Mouse (Mus musculus) bone marrow macrophage, adult 2 months (primary cell): ENCODE results near the gene Mnat1. TPM values are rescaled to one million over a fixed set of nuclear protein-coding genes. Genes with fewer than 3 reads are reported as not detected.
"Not testable (repeated sequence)": the region's sequence is repeated elsewhere in the genome, so short reads cannot be mapped to it uniquely, and the experiment has no call there.

ENCODE experiments used
- H3K27ac ChIP-seq: 2 replicates; pipeline ENCODE4 v1.5.1; 2012; ENCODE audit warnings: low read depth, low read length; ENCODE audit not compliant: insufficient read depth
- H3K4me1 ChIP-seq: 2 replicates; pipeline ENCODE4 v1.6.1; 2012; ENCODE audit warnings: low read length; ENCODE audit not compliant: control insufficient read depth, insufficient read depth
- H3K4me3 ChIP-seq: 2 replicates; pipeline ENCODE4 v1.5.1; 2012; ENCODE audit warnings: mild to moderate bottlenecking, low read length, moderate library complexity; ENCODE audit not compliant: insufficient read depth
- CTCF ChIP-seq: IDR thresholded peaks from 2 replicates; pipeline ENCODE4 v1.5.1; 2012; ENCODE audit warnings: low read depth, mild to moderate bottlenecking, low read length, moderate library complexity
- POLR2A ChIP-seq: IDR thresholded peaks from 2 replicates; pipeline ENCODE4 v1.6.1; 2012; ENCODE audit warnings: mild to moderate bottlenecking, low read depth, low read length, borderline replicate concordance
- polyA plus RNA-seq: library from polyadenylated mRNA; stranded (reverse); fragments of >200 nt; gene quantifications from 2 replicates; pipeline ENCODE4 v1.2.4, GENCODE M21; 2012; ENCODE audit not compliant: missing spikeins, insufficient read depth, insufficient read length

Gene Mnat1
- polyA plus RNA-seq, 1 experiment, result 20.7 TPM

DNA sequence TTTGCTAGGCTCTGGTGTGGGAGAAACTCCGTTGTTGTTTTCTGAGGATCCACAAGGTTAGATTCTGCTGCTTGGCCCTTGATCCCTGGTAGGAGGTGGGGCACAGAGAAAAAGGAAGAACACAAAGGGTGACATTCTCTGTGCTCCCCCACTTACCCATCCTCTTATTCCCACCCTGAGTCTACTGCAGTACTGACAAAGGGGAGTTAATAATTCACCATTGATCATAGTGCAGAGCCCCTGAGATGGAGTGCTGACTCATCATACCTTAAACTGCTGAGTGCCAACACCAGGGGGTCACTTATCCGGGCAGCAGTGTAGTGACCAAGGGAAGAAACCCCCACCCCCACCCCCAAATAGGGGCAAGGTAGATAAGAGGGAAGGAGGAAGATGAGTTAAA lies 28.9 kb upstream of the Mnat1 start:
- TF ChIP-seq CTCF (no peak), POLR2A (no peak)
- H3K4me3 ChIP-seq, result no peak overlapping the region
- H3K4me1 ChIP-seq, result no peaks in the 10 kb centered on the region
- H3K27ac ChIP-seq, result no peak overlapping the region

DNA sequence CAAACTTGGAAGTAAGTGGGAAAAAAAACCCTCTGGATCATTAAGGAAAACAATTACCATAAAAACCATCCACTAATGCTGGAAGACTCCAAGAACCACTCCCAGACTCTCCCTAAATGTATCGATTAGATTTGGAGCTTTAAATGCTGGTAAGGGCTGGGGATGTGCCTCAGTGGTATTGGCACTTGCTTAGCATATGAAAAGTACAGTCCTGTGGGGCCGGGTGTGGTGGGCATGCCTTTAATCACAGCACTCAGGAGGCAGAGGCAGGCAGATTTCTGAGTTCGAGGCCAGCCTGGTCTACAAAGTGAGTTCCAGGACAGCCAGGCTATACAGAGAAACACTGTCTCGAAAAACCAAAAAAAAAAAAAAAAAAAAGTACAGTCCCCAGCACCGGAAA lies 27.3 kb upstream of the Mnat1 start:
- not testable (repeated sequence) for H3K4me3 ChIP-seq, H3K4me1 ChIP-seq, H3K27ac ChIP-seq

DNA sequence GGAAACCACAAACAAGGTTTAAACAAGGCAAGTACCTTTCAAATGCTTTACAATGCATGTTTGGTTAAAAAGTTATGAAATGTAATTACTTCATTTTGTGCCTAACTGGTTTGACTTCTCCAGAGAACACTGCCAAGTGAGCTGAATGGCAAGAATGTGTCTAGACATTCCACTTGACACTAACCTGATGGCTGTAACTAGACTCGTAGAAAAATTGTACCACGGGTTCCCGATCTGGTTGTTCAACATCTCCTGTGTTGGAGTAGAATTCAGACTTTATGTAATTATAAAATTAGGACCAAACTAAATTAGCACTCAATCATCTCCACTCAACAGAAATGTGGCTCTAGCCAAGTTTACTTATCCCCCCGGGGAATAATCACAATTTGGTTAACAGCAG lies 24.9 kb upstream of the Mnat1 start:
- TF ChIP-seq CTCF, result no peak
- no peak for TF ChIP-seq POLR2A
- no peak overlapping the region for H3K4me3 ChIP-seq
- no peak overlapping the region for H3K27ac ChIP-seq
- H3K4me1 ChIP-seq, result no peaks in the 10 kb centered on the region

DNA sequence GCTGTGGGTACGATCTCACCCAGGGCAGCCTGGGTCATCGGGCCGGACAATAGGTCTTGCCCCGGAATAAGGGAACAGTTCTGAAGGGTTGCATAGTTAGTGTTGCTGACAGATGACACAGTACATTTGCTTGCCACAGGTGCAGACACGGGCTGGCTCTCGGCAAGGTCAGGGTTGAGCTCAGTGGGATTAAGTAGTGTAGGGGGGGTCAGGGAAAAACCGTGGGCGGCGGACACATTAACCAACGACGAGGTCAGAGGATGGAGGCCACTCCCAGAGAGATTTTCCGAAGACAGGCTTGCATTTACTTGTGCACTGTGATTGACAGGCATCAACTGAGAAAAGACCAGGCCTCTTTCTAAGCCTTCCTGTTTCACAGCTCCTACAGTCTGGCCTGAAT lies 19.8 kb upstream of the Mnat1 start:
- Histone ChIP-seq H3K27ac (no peak overlapping the region), H3K4me3 (no peak overlapping the region)
- TF ChIP-seq POLR2A (no peak), CTCF (no peak)

DNA sequence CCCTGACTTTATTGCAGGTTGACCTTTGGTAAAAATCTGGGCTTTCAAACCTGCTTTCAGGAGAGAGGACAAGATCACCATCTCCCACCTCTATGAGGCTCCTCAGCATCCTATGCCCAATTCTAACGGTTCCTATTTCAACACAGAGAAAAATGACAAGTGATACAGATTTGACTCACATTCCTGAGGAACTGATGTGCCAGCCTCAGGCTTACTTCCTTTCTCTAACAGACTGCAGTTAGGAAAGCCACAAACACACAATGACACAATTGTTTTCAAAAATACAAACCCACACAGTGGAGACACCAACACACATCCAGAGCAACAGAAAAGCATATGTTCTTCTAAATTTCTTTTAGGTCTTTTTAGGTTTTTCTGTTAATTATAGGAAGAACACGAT lies 15.7 kb upstream of the Mnat1 start:
- Histone ChIP-seq H3K4me1 (no peaks in the 10 kb centered on the region), H3K27ac (no peak overlapping the region), H3K4me3 (no peak overlapping the region)
- TF ChIP-seq CTCF (no peak), POLR2A (no peak)

More for the DNA sequence above, 19.8 kb upstream of the Mnat1 start:
- H3K4me1 ChIP-seq, result no peaks in the 10 kb centered on the region

DNA sequence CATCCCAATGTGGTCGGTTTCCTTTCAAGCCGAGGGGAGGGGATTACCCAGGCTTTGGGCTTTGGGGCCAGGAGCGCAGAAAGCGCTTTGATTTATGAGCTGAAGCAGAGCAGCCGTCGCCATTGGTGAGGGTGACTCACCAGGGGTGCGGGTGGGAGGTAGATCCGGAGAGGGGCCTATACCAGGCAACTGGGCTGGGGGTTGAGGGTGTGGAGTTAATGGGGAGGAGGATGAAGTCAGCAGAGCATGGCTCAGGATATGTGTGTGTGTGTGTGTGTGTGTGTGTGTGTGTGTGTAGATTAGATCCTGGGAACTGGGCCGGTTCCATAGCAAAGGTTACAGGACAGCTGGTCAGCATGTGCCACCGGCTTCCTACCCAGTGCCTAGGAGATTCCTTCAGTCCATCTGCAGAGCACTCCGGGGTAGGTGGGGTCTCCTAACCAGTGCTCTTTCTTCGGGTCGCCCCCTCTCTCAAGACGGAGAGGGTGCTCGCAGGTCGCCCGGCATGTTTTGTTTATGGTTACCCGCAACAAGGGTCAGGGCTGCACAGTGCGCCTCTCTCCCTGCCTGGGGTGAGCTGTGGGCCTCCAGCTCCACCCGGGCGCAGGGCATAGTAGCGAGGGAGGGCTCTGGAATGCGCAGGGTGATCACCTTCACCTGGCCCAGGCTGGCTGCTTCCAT lies 12.9 kb upstream of the Mnat1 start:
- Histone ChIP-seq H3K4me1 (no peaks in the 10 kb centered on the region), H3K4me3 (no peak overlapping the region), H3K27ac (no peak overlapping the region)
- TF ChIP-seq CTCF (no peak), POLR2A (no peak)

DNA sequence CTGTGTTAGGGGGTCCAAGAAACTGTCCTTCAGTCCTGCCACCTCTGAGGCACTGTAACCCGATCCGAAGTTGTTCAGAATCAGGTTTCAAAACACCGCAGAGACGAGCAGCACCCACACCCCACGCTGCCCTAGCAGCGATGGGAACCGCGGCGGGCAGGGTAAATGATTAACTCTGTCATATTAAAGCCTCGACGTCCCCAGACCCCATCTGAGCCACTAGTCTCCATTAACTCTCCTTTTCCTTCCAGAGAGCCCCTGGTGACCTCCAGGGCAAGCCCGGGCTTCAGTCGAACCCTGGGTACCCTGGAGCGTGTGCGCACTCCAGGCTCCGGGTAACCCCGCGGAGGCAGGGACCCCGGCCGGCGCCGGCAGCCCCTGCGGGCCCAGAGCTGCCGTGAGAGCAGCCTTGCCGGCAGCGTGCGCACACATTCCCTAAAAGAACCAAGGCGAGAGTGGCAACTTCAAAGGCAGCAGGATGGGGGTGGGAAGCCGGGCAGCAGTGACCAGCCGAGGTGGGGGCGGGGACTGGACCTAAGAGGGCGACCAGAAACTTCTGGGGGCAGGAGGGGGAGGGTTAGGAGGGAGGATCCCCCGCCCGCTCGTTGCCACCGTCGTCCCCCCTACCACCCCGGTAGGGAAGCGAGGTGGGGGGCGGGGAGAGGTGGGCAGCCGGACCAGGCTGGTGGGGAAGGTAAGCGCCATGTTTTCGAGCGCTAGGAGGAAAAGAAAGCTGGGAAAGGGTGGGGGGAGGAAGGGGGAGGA lies 11.8 kb upstream of the Mnat1 start:
- H3K4me1 ChIP-seq, result no peaks in the 10 kb centered on the region
- no peak overlapping the region for H3K27ac ChIP-seq
- H3K4me3 ChIP-seq, result peak overlapping the region; percentile 61
- TF ChIP-seq POLR2A (no peak), CTCF (no peak)

DNA sequence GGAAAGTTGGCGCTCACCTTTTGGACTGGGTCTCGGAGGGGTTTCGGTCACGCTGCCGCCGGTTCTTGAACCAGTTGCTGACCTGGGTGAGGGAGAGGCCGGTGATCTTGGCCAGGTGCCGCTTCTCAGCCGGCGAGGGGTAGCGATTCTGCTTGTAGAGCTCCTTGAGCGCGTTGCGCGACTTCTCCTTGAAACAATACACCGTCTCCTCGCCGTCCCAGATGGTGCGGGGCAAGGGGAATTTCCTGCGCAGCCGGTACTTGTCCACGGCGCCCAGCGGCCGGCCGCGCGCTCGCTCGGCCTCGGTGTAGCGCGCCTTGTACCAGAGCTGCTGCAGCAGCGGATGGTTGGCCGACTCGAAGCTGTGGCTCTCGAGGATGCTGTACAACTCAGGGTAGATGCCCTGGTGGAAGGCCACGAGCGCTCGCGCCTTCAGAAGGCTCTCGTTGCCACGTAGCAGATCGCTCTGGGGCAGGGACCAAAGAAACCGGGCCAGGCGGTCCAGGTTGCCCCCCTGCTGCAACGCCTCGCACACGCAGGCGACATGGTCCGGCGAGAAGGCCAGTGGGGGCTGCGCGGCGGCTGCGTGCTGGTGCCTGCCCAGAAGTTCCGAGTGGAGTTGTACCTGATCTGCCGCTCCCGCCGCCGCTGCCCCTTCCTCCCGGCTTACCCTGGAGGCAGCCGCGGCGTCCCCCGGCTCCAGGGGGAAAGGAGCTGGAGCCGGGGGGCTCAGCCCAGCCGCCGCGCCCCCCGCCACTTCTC lies 11.0 kb upstream of the Mnat1 start:
- peak overlapping the region; percentile 61 for H3K4me3 ChIP-seq
- no peak overlapping the region for H3K27ac ChIP-seq
- no peaks in the 10 kb centered on the region for H3K4me1 ChIP-seq
- no peak for TF ChIP-seq POLR2A
- no peak for TF ChIP-seq CTCF

DNA sequence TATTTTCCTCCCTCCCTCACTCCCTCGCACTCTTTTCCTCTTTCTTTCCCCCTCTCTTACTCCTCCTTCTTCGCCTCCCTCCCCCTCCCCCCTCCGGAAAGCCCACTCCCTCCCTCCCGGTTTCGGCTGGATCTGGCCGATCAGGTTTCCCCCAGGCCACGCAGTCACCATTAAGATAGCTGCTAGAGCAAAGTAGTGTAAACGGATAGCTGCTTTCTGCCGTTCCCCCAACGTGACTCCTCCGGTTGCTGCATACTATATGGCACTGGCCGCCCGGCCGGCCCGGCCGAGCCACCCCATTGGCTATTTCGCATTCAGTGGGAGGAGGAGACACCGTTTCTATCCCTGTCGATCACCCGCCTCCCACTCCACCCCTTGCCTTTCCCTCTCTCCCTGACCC lies 10.3 kb upstream of the Mnat1 start, which contains the start of gene Six4:
TSS of gene Six4 (minus strand) at position 261 of the 400 bp plus-strand sequence.
- Histone ChIP-seq H3K4me3 (peak within 1 kb of the TSS; percentile 61), H3K27ac (no peak within 1 kb of the TSS), H3K4me1 (no peaks in the 10 kb centered on the region)
- TF ChIP-seq CTCF (no peak), POLR2A (no peak)

DNA sequence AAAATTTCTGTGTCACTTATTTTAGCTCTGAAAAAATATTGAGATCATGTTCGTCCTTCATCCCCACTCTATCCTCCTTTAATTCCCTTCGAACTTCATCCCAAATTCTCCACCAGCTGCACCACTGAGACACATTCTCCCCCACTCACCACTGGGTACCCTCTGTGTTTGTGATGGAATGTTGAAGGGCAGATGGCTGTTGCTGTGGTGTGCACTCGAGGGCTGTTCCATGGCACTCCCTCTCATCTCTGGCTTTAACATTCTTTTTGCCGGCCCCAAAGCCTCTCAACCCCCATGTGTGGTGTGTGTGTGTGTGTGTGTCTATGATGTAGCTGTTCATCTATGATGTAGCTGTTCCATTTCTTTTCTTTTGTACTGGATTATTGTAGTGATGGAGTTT lies 1.7 kb downstream of the Mnat1 start:
- Histone ChIP-seq H3K4me1 (peaks cover 10% of the 10 kb centered on the region), H3K4me3 (no peak overlapping the region), H3K27ac (no peak overlapping the region)
- no peak for TF ChIP-seq CTCF
- no peak for TF ChIP-seq POLR2A
